Mouse (Mus musculus) heart, embryonic 11.5 days (tissue): ENCODE results near the gene Gde1. TPM values are rescaled to one million over a fixed set of nuclear protein-coding genes. Genes with fewer than 3 reads are reported as not detected.

ENCODE experiments used
- ATAC-seq: fragments of 200-750 bp; cut with Nextera tagmentation; replicated peaks from 2 replicates; pipeline ENCODE4 v1.8.0; 2017; ENCODE audit warnings: moderate library complexity; ENCODE audit not compliant: insufficient number of reproducible peaks, low FRiP score, low TSS enrichment
- H3K27ac ChIP-seq: fragments of 300-500 bp; sonication (generic); 2 replicates; pipeline ENCODE4 v1.5.1; 2014; ENCODE audit warnings: mild to moderate bottlenecking, low read depth, low read length
- H3K27me3 ChIP-seq: fragments of 300-500 bp; sonication (generic); 2 replicates; pipeline ENCODE4 v1.6.1; 2014; ENCODE audit warnings: mild to moderate bottlenecking, low read length, mixed read lengths; ENCODE audit not compliant: control insufficient read depth, insufficient read depth
- H3K36me3 ChIP-seq: fragments of 300-500 bp; sonication (generic); 2 replicates; pipeline ENCODE4 v1.6.1; 2014; ENCODE audit warnings: mild to moderate bottlenecking, low read length, moderate library complexity, mixed read lengths; ENCODE audit not compliant: control insufficient read depth, insufficient read depth
- H3K4me1 ChIP-seq: fragments of 300-500 bp; sonication (generic); 2 replicates; pipeline ENCODE4 v1.6.1; 2014; ENCODE audit warnings: low read length; ENCODE audit not compliant: control insufficient read depth, insufficient read depth
- H3K4me2 ChIP-seq: fragments of 300-500 bp; sonication (generic); 2 replicates; pipeline ENCODE4 v1.6.1; 2014; ENCODE audit warnings: mild to moderate bottlenecking, moderate library complexity
- H3K4me3 ChIP-seq: fragments of 300-500 bp; sonication (generic); 2 replicates; pipeline ENCODE4 v1.5.1; 2014; ENCODE audit warnings: low read depth, low read length
- H3K9ac ChIP-seq: fragments of 300-500 bp; sonication (generic); 2 replicates; pipeline ENCODE4 v1.6.1; 2014; ENCODE audit warnings: mild to moderate bottlenecking, low read depth, low read length, moderate library complexity
- H3K9me3 ChIP-seq: fragments of 300-500 bp; sonication (generic); replicated peaks from 2 replicates; pipeline ENCODE4 v1.6.1; 2016; ENCODE audit warnings: low read length; ENCODE audit not compliant: control insufficient read depth
- WGBS: fragments of 180-500 bp; shearing (Covaris S2); extraction: QIAGEN DNeasy Blood & Tissue Kit; methylation state at CpG from one replicate; pipeline ENCODE4 v1.1.7; 2014; ENCODE audit not compliant: insufficient replicate concordance; 5-methylcytosine and 5-hydroxymethylcytosine counted together
- polyA plus RNA-seq: library from polyadenylated mRNA; unstranded; fragments of >200 nt; fragmentation: Nextera tagmentation; extraction: Ambion mirVana; gene quantifications from 2 replicates; pipeline ENCODE4 v1.2.1, GENCODE M21; 2014

Gene Gde1
- 70.6 and 71.6 TPM in 2 replicates for polyA plus RNA-seq

- ATAC-seq, result peak; percentile 91
- Histone ChIP-seq H3K4me3 (peak within 1 kb of the TSS; percentile 74), H3K9me3 (no peaks in the 10 kb centered on the region), H3K4me2 (peak within 1 kb of the TSS; percentile 82), H3K27me3 (no peaks in the 10 kb centered on the region), H3K36me3 (no peaks in the 10 kb centered on the region), H3K27ac (peak within 1 kb of the TSS; percentile 70), H3K4me1 (peaks cover 9% of the 10 kb centered on the region; the same call in 1 of the 2 replicates), H3K9ac (peak within 1 kb of the TSS; percentile 82)
- under 1% methylated on average over 66 of the region's 66 CpGs for WGBS
Measured at GRCm38 (mm10) chr7:118705101-118705961, at the start of gene Gde1. Gde1 (minus strand) TSS chr7:118705778.

GRCm38 (mm10) chr7:118751625-118752024, 46.0 kb upstream of the Gde1 start:
- Histone ChIP-seq H3K36me3 (peaks cover 40% of the 10 kb centered on the region), H3K4me2 (no peak overlapping the region), H3K4me3 (no peak overlapping the region), H3K27me3 (no peaks in the 10 kb centered on the region), H3K9ac (no peak overlapping the region), H3K27ac (no peak overlapping the region), H3K9me3 (no peaks in the 10 kb centered on the region), H3K4me1 (no peaks in the 10 kb centered on the region)
- WGBS, result 80% methylated on average over 7 of the region's 7 CpGs
- ATAC-seq, result no peak

DNA sequence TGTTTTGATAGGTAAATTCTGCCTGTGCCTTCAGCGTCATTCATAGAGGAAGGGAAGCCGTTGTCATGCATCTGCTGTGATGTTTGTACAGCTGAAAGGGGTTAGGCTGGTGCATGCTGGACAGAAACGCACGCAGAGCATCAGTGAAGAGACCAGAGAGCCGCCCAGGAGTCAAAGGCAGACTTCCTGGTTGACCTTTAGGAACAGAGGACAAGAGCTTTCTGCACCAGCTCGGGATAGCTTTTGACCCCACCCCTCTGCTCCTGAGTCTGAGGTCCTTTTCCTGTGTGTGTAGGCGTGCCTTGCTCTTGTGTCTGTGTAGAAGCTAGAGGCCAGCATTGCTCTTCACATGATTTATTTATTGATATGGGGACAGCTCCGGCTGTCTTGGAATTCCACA, 44.1 kb upstream of the Gde1 start:
- Histone ChIP-seq H3K9me3 (no peaks in the 10 kb centered on the region), H3K4me2 (no peak overlapping the region), H3K4me1 (no peaks in the 10 kb centered on the region), H3K4me3 (no peak overlapping the region), H3K27ac (no peak overlapping the region), H3K36me3 (peaks cover 41% of the 10 kb centered on the region), H3K27me3 (no peaks in the 10 kb centered on the region), H3K9ac (no peak overlapping the region)
- ATAC-seq, result no peak
- WGBS, result 83% methylated on average over 8 of the region's 8 CpGs

DNA sequence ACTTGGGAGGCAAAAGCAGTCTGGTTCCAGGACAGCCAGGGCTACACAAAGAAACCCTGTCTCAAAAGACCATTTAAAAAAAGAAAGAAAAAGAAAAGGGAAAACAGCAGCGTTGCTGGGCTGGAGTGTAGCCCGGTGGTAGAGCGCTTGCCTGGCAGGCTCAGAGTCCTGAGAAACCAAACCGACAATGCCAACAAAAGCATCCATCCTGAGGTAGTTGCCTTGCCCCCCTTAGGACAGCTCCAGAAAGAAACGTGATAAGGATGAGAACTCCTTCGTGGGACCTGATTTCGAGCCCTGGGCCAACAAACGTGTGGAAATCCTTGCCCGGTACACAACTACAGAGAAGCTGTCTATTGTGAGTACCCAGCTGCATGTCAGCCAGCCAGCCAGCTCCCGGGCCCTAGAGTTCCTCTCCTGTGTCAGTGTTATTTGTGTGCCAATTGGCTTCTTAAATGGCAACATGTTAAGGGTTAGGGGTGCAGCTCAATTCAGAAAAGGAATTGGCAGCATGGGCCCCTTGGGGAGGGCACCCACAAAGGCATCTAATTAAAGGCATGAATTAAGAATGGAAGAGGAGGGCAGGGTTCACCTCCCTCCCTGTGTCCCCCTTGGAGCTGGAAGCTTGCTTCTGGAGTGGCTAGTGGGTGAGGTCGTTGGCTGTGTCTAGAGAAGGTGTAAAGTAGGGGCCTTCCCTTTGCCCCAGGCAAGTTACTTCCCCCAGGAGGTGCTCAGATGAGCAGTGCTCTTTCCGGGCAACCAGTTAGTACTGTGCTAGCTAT, 42.5 kb upstream of the Gde1 start:
- 88% methylated on average over 12 of the region's 12 CpGs for WGBS
- peaks cover 30% of the 10 kb centered on the region for H3K36me3 ChIP-seq
- H3K9me3 ChIP-seq, result no peaks in the 10 kb centered on the region
- H3K9ac ChIP-seq, result no peak overlapping the region
- H3K27ac ChIP-seq, result no peak overlapping the region
- H3K4me2 ChIP-seq, result no peak overlapping the region
- H3K4me3 ChIP-seq, result no peak overlapping the region
- no peaks in the 10 kb centered on the region for H3K4me1 ChIP-seq
- H3K27me3 ChIP-seq, result no peaks in the 10 kb centered on the region
- ATAC-seq, result no peak

GRCm38 (mm10) chr7:118744766-118745165, 39.2 kb upstream of the Gde1 start:
- Histone ChIP-seq H3K4me2 (no peak overlapping the region), H3K9me3 (no peaks in the 10 kb centered on the region), H3K4me1 (peaks cover 9% of the 10 kb centered on the region; the same call in 1 of the 2 replicates), H3K27ac (no peak overlapping the region), H3K27me3 (no peaks in the 10 kb centered on the region), H3K4me3 (no peak overlapping the region), H3K9ac (no peak overlapping the region), H3K36me3 (peaks cover 15% of the 10 kb centered on the region)
- WGBS, result 88% methylated on average over 5 of the region's 5 CpGs
- ATAC-seq, result no peak

GRCm38 (mm10) chr7:118742278-118742677, 36.7 kb upstream of the Gde1 start:
- no peaks in the 10 kb centered on the region for H3K27me3 ChIP-seq
- peaks cover 4% of the 10 kb centered on the region for H3K36me3 ChIP-seq
- H3K9me3 ChIP-seq, result no peaks in the 10 kb centered on the region
- no peak overlapping the region for H3K4me3 ChIP-seq
- H3K9ac ChIP-seq, result no peak overlapping the region
- H3K4me2 ChIP-seq, result no peak overlapping the region
- H3K27ac ChIP-seq, result no peak overlapping the region
- H3K4me1 ChIP-seq, result peaks cover 9% of the 10 kb centered on the region; the same call in 1 of the 2 replicates
- ATAC-seq, result no peak
- WGBS, result 72% methylated on average over 5 of the region's 6 CpGs

GRCm38 (mm10) chr7:118740532-118741338, 35.2 kb upstream of the Gde1 start:
- H3K9me3 ChIP-seq, result no peaks in the 10 kb centered on the region
- H3K4me2 ChIP-seq, result peak overlapping the region; percentile 85
- ATAC-seq, result peak; percentile 92
- WGBS, result 2% methylated on average over 41 of the region's 41 CpGs
- no peaks in the 10 kb centered on the region; the same call in none of the 2 replicates for H3K36me3 ChIP-seq
- H3K27me3 ChIP-seq, result no peaks in the 10 kb centered on the region
- peak overlapping the region; percentile 46; the same call in 1 of the 2 replicates for H3K27ac ChIP-seq
- peaks cover 9% of the 10 kb centered on the region; the same call in 1 of the 2 replicates for H3K4me1 ChIP-seq
- H3K9ac ChIP-seq, result peak overlapping the region; percentile 78
- H3K4me3 ChIP-seq, result peak overlapping the region; percentile 81
